Mouse (Mus musculus): Measurements from ENCODE around the gene Nlrc5. TPM values are rescaled to one million over a fixed set of nuclear protein-coding genes. Genes with fewer than 3 reads are reported as not detected.

Gene Nlrc5
- polyA plus RNA-seq, 1 experiment from 2014 or later, result not detected

GRCm38 (mm10) chr8:94469656-94470055 is 35.5 kb downstream of the Nlrc5 start:
- Histone ChIP-seq H3K9ac (ENCODE audit: low read depth, low read length) (no peak overlapping the region), H3K4me2 (no peak overlapping the region), H3K27me3 (replicated peaks; ENCODE audit: control insufficient read depth, insufficient read depth, low read length) (no peaks in the 10 kb centered on the region), H3K4me1 (replicated peaks; ENCODE audit: control insufficient read depth, insufficient read depth, low read length) (no peaks in the 10 kb centered on the region), H3K27ac (ENCODE audit: low read depth, low read length) (no peak overlapping the region), H3K9me3 (ENCODE audit: control insufficient read depth, low read length) (no peaks in the 10 kb centered on the region), H3K36me3 (ENCODE audit: control insufficient read depth, insufficient read depth, low read length) (no peaks in the 10 kb centered on the region), H3K4me3 (ENCODE audit: low read depth, low read length) (no peak overlapping the region)
- ATAC-seq (replicated peaks; ENCODE audit: low FRiP score) (no peak), DNase-seq (ENCODE audit: low spot score) (no peak)
- 66% methylated on average over 5 of the region's 5 CpGs for WGBS

DNA sequence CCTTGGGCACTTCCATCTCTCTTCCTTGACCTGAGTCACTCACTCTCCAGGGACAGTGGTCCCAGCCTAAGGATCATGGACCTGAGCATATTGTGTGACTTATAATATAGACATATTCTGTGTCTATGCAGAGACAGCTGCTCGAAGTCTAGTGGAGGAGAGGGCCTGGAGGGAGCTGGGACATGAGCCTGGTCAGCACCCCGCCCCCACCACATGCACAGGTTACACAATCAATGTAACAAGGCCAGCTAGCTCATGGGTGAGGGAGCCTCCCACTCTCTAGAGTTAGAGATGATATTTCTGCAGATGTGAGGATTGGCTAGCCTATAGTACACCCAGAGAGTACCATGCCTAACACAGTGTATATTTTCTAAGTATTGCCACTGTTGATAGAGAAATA is 36.6 kb downstream of the Nlrc5 start:
- H3K9me3 ChIP-seq (ENCODE audit: control insufficient read depth, low read length), result no peaks in the 10 kb centered on the region
- no peaks in the 10 kb centered on the region for H3K36me3 ChIP-seq (ENCODE audit: control insufficient read depth, insufficient read depth, low read length)
- no peaks in the 10 kb centered on the region for H3K4me1 ChIP-seq (replicated peaks; ENCODE audit: control insufficient read depth, insufficient read depth, low read length)
- DNase-seq (ENCODE audit: low spot score) (no peak), ATAC-seq (replicated peaks; ENCODE audit: low FRiP score) (no peak)
- H3K27ac ChIP-seq (ENCODE audit: low read depth, low read length), result no peak overlapping the region
- 67% methylated on average over 2 of the region's 2 CpGs for WGBS
- H3K4me2 ChIP-seq, result no peak overlapping the region
- H3K9ac ChIP-seq (ENCODE audit: low read depth, low read length), result no peak overlapping the region
- no peaks in the 10 kb centered on the region for H3K27me3 ChIP-seq (replicated peaks; ENCODE audit: control insufficient read depth, insufficient read depth, low read length)
- H3K4me3 ChIP-seq (ENCODE audit: low read depth, low read length), result no peak overlapping the region

DNA sequence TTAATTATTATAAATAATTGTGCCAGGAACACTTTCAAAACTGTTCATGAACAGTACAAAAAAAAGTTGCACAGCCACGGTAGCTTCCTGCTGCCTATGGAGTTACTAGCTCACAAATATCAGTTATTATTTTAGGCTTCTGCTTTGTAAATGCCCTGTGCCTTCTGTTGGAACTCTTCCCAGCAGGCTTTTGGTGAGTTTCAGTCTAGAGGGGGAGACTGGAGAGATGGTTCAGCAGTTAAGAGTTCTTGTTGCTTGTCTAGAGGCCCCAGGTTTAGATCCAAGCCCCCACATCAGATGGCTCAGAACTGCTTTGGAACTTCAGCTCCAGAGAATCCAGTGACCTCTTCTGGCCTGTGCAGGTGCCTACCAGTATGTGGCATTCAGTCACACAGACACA is 37.1 kb downstream of the Nlrc5 start:
- H3K4me2 ChIP-seq, result no peak overlapping the region
- no peaks in the 10 kb centered on the region for H3K9me3 ChIP-seq (ENCODE audit: control insufficient read depth, low read length)
- no peaks in the 10 kb centered on the region for H3K4me1 ChIP-seq (replicated peaks; ENCODE audit: control insufficient read depth, insufficient read depth, low read length)
- no peaks in the 10 kb centered on the region for H3K36me3 ChIP-seq (ENCODE audit: control insufficient read depth, insufficient read depth, low read length)
- ATAC-seq (replicated peaks; ENCODE audit: low FRiP score) (no peak), DNase-seq (ENCODE audit: low spot score) (no peak)
- H3K4me3 ChIP-seq (ENCODE audit: low read depth, low read length), result no peak overlapping the region
- no peak overlapping the region for H3K27ac ChIP-seq (ENCODE audit: low read depth, low read length)
- 81% methylated on average over 1 of the region's 1 CpGs for WGBS
- H3K9ac ChIP-seq (ENCODE audit: low read depth, low read length), result no peak overlapping the region
- no peaks in the 10 kb centered on the region for H3K27me3 ChIP-seq (replicated peaks; ENCODE audit: control insufficient read depth, insufficient read depth, low read length)

DNA sequence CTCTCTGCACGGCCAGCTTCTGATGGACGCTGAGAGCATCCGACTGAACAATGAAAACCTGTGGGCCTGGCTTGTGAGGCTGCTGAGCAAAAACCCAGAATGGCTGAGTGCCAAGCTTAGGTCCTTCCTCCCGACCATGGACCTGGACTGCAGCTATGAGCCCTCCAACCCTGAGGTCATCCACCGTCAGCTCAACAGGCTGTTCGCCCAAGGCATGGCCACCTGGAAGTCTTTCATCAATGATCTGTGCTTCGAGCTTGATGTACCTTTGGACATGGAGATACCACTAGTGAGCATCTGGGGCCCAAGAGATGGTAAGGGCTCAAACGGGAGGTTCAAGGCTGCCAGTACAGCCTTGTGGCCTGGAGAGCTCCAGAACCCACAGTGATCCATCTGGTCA is 38.6 kb downstream of the Nlrc5 start:
- WGBS, result 79% methylated on average over 8 of the region's 8 CpGs
- no peak overlapping the region for H3K4me2 ChIP-seq
- ATAC-seq (replicated peaks; ENCODE audit: low FRiP score) (no peak), DNase-seq (ENCODE audit: low spot score) (no peak)
- no peak overlapping the region for H3K4me3 ChIP-seq (ENCODE audit: low read depth, low read length)
- H3K9ac ChIP-seq (ENCODE audit: low read depth, low read length), result no peak overlapping the region
- no peaks in the 10 kb centered on the region for H3K4me1 ChIP-seq (replicated peaks; ENCODE audit: control insufficient read depth, insufficient read depth, low read length)
- H3K27me3 ChIP-seq (replicated peaks; ENCODE audit: control insufficient read depth, insufficient read depth, low read length), result no peaks in the 10 kb centered on the region
- no peaks in the 10 kb centered on the region for H3K36me3 ChIP-seq (ENCODE audit: control insufficient read depth, insufficient read depth, low read length)
- H3K9me3 ChIP-seq (ENCODE audit: control insufficient read depth, low read length), result no peaks in the 10 kb centered on the region
- no peak overlapping the region for H3K27ac ChIP-seq (ENCODE audit: low read depth, low read length)

DNA sequence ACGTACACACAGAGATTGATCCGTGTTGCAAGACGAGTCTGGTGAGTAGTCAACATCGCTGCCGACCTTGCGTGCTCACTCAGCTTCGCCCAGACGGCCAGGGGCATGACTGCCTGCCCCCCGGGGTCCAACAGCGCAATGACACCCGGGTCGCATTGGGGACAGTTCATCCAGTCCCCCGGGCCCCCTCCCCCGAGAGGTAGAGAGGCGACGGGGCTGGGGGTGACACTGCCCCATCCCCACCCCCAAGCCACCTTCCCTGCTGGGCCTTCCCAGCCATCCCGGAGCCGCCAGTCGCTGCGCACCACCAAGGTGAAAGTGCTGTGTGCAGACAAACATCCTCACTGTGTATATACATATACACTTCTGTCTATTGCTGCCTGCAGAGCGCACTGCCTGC is 39.3 kb downstream of the Nlrc5 start:
- Histone ChIP-seq H3K4me2 (no peak overlapping the region), H3K9ac (ENCODE audit: low read depth, low read length) (no peak overlapping the region), H3K4me1 (replicated peaks; ENCODE audit: control insufficient read depth, insufficient read depth, low read length) (no peaks in the 10 kb centered on the region), H3K4me3 (ENCODE audit: low read depth, low read length) (no peak overlapping the region), H3K27ac (ENCODE audit: low read depth, low read length) (no peak overlapping the region), H3K36me3 (ENCODE audit: control insufficient read depth, insufficient read depth, low read length) (no peaks in the 10 kb centered on the region), H3K9me3 (ENCODE audit: control insufficient read depth, low read length) (no peaks in the 10 kb centered on the region), H3K27me3 (replicated peaks; ENCODE audit: control insufficient read depth, insufficient read depth, low read length) (no peaks in the 10 kb centered on the region)
- ATAC-seq (replicated peaks; ENCODE audit: low FRiP score), result no peak
- 75% methylated on average over 21 of the region's 21 CpGs for WGBS
- no peak for DNase-seq (ENCODE audit: low spot score)

DNA sequence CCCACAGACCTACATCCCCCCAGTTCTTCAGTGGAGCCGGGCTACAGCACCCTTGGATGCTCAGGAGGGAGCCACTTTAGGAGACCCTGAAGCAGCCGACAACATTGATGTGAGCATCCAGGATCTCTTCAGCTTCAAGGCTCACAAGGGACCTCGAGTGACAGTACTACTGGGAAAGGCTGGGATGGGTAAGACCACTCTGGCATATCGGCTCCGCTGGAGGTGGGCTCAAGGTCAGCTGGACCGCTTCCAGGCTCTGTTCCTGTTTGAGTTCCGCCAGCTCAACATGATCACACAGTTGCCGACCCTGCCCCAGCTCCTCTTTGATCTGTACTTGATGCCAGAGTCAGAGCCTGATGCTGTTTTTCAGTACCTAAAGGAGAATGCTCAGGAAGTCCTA is 41.6 kb downstream of the Nlrc5 start:
- 71% methylated on average over 8 of the region's 8 CpGs for WGBS
- H3K27me3 ChIP-seq (replicated peaks; ENCODE audit: control insufficient read depth, insufficient read depth, low read length), result no peaks in the 10 kb centered on the region
- no peak overlapping the region for H3K27ac ChIP-seq (ENCODE audit: low read depth, low read length)

GRCm38 (mm10) chr8:94476846-94477245 is 42.7 kb downstream of the Nlrc5 start:
- no peaks in the 10 kb centered on the region for H3K4me1 ChIP-seq (replicated peaks; ENCODE audit: control insufficient read depth, insufficient read depth, low read length)
- no peak for DNase-seq (ENCODE audit: low spot score)
- no peak overlapping the region for H3K4me2 ChIP-seq
- 80% methylated on average over 7 of the region's 7 CpGs for WGBS
- H3K9ac ChIP-seq (ENCODE audit: low read depth, low read length), result no peak overlapping the region
- H3K4me3 ChIP-seq (ENCODE audit: low read depth, low read length), result no peak overlapping the region
- H3K9me3 ChIP-seq (ENCODE audit: control insufficient read depth, low read length), result no peaks in the 10 kb centered on the region
- no peaks in the 10 kb centered on the region; the same call in 1 of the 2 replicates for H3K27me3 ChIP-seq (replicated peaks; ENCODE audit: control insufficient read depth, insufficient read depth, low read length)
- no peak for ATAC-seq (replicated peaks; ENCODE audit: low FRiP score)
- H3K36me3 ChIP-seq (ENCODE audit: control insufficient read depth, insufficient read depth, low read length), result no peaks in the 10 kb centered on the region
- no peak overlapping the region for H3K27ac ChIP-seq (ENCODE audit: low read depth, low read length)

More for the DNA sequence above, 41.6 kb downstream of the Nlrc5 start:
- Histone ChIP-seq H3K4me1 (replicated peaks; ENCODE audit: control insufficient read depth, insufficient read depth, low read length) (no peaks in the 10 kb centered on the region), H3K9me3 (ENCODE audit: control insufficient read depth, low read length) (no peaks in the 10 kb centered on the region), H3K4me2 (no peak overlapping the region), H3K4me3 (ENCODE audit: low read depth, low read length) (no peak overlapping the region), H3K9ac (ENCODE audit: low read depth, low read length) (no peak overlapping the region), H3K36me3 (ENCODE audit: control insufficient read depth, insufficient read depth, low read length) (no peaks in the 10 kb centered on the region)
- DNase-seq (ENCODE audit: low spot score), result no peak
- no peak for ATAC-seq (replicated peaks; ENCODE audit: low FRiP score)

GRCm38 (mm10) chr8:94482051-94482450 is 47.9 kb downstream of the Nlrc5 start:
- ATAC-seq (replicated peaks; ENCODE audit: low FRiP score) (no peak), DNase-seq (ENCODE audit: low spot score) (no peak)
- H3K9me3 ChIP-seq (ENCODE audit: control insufficient read depth, low read length), result no peaks in the 10 kb centered on the region
- no peaks in the 10 kb centered on the region; the same call in 1 of the 2 replicates for H3K27me3 ChIP-seq (replicated peaks; ENCODE audit: control insufficient read depth, insufficient read depth, low read length)
- 6% methylated on average over 6 of the region's 6 CpGs for WGBS
- H3K9ac ChIP-seq (ENCODE audit: low read depth, low read length), result no peak overlapping the region
- H3K36me3 ChIP-seq (ENCODE audit: control insufficient read depth, insufficient read depth, low read length), result no peaks in the 10 kb centered on the region
- H3K4me1 ChIP-seq (replicated peaks; ENCODE audit: control insufficient read depth, insufficient read depth, low read length), result no peaks in the 10 kb centered on the region
- H3K4me3 ChIP-seq (ENCODE audit: low read depth, low read length), result no peak overlapping the region
- no peak overlapping the region for H3K4me2 ChIP-seq
- H3K27ac ChIP-seq (ENCODE audit: low read depth, low read length), result no peak overlapping the region

- DNase-seq (ENCODE audit: low spot score) (no peak), ATAC-seq (replicated peaks; ENCODE audit: low FRiP score) (no peak)
- Histone ChIP-seq H3K27ac (ENCODE audit: low read depth, low read length) (no peak overlapping the region), H3K36me3 (ENCODE audit: control insufficient read depth, insufficient read depth, low read length) (no peaks in the 10 kb centered on the region), H3K9me3 (ENCODE audit: control insufficient read depth, low read length) (no peaks in the 10 kb centered on the region), H3K4me2 (no peak overlapping the region), H3K4me3 (ENCODE audit: low read depth, low read length) (no peak overlapping the region), H3K27me3 (replicated peaks; ENCODE audit: control insufficient read depth, insufficient read depth, low read length) (no peaks in the 10 kb centered on the region; the same call in 1 of the 2 replicates), H3K4me1 (replicated peaks; ENCODE audit: control insufficient read depth, insufficient read depth, low read length) (no peaks in the 10 kb centered on the region), H3K9ac (ENCODE audit: low read depth, low read length) (no peak overlapping the region)
- WGBS, result 62% methylated on average over 3 of the region's 3 CpGs
Measured at GRCm38 (mm10) chr8:94485288-94485687, 51.1 kb downstream of the Nlrc5 start.
